Mouse (Mus musculus) lung, postnatal 4 days (tissue): ENCODE results near the gene Galnt9.
A peak's percentile ranks its signal among the peaks of the same experiment; 100 is the strongest.

Experiments used
- DNase-seq, 2 experiments: peaks; one replicate each; pipeline ENCODE4 v3.0.0; 2021

The Galnt9 gene

DNA sequence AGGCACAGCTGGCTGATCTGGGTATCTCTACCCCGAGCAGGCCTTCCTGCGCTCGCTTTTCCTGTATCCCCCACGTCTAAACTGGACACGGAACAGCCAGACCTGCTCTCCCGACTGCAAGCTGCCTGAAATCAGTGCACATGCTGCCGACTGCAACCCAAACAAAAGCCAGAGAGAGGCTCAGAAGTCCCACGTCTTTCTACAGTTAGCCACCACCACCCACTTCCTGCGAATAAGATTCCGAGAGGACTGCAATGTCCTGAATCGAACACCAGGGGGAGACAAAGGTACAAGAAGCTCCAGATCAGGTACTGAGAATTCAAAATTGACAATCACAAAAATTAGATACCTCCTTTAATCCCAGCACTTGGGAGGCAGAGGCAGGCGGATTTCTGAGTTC is 95.3 kb downstream of the Galnt9 start:
- peak; percentile 37 to 79 for DNase-seq

DNA sequence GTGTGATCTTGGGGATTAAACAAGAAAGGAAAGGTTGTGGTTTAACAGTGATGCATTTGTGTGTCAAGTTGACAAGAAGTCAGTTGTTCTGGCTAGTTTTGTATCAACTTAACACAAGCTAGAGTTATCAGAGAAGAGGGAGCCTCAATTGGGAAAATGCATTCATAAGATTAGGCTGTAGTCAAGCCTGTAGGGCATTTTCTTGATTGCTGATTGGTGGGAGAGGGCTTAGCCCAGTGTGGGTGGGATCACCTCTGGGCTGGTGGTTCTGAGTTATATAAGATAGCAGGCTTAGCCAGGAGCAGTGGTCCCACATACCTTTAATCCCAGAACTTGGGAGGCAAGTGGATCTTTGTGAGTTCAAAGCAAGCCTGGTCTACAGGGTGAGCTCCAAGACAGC is 102.2 kb downstream of the Galnt9 start:
- no peak for DNase-seq

DNA sequence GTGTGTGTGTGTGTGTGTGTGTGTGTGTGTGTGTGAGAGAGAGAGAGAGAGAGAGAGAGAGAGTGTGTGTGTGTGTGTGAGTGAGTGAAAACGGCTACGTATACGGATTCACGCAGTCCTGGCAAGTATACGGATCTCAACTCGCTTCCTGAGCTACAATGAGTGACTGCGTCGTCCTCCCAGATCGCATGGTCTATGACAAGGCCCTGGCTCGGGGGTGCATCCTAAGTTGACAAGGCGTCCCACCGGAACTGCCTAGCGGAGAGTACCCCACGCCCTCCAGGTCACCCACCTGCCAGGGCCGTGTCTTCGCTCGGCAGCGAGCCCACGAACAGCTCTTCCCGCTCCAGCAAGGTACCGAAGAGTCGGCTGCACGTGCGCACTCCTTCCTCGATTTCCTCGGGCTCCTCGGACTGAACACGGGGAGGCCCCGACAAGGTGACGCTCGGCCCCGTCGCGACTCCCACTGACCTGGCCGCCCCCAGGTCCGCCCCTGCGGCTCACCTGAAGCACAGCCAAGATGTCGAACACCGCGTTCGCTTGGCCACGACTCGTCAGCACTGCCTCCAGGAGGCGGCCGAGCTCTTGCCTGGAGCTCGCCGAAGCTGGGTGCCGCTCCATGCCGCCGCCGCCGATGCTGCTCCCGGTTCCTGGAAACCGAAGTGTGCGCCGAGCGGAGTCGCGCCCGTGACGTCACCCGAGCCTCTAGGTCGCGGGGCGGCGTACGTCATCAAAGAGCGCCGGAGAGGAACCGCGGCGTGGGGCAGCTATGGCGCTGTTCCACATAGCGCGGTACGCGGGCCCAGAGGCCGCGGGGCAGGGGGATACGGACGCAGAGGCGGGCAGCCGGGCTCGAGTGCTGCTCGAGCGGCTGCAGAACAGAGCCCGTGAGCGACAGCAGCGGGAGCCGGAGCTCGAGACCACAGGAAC is 108.8 kb downstream of the Galnt9 start, which contains the start of the genes Noc4l and Ddx51:
Gene Noc4l (minus strand): TSS at position 699 of the 930 bp plus-strand sequence.
Gene Ddx51 (plus strand): TSS at position 733 of the 930 bp plus-strand sequence.
- peak; percentile 96 for DNase-seq

DNA sequence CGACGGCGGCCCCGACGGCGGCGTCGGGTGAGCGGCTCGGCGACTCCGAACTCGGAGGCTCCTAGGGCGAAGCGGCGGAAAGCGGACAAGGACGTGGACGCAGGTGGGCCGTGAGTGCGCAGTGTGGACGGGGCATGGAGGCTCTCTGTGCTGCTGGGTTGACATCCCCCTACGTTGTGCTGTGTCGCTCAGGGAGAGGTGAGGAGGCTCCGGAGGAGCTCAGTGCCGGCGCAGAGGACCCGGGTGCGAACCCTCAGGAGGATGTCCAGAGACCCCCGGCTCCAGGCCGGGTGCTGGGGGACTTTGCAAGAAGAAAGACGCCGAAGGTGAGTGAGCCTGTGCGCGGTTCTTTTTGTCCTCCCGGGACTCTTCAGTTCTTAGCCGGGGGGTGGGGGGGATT is 109.5 kb downstream of the Galnt9 start:
- no peak for DNase-seq

DNA sequence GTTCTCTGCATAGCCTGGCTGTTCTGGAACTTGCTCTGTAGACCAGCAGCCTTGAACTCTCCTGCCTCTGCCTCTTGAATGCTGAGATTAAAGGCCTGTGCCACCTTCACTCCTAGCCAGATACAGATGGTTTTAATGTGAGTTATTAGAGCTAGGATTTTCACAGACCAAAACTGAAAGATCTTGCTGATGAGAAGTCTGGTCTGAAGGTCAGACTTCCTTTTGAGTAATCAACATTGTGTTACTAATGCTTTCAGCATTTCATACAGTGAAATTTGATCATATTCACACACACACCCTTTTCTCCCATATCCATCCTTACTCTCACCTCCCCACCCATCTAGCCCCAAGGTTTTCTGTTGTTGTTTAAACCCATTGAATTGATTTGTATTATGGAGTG is 115.5 kb downstream of the Galnt9 start:
- DNase-seq: no peak

DNA sequence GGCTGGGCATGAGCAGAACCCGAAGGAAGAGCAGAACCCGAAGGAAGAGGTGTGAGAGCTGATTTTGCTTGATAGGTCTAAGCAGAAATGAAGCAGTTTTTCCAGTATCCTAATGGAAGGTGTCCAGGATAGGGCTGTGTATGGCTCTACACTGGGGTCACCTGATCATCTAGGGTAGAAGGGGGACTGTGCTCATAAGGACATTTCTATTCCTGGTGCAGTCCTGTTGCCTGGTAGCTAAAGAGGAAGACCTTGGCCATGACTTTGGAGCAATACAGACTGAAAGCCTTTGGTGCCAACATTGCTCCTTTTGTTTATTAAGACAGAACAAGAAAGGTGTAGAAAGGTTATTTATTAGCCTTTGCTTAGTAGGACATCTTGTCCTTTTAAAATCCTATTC is 119.9 kb downstream of the Galnt9 start:
- no peak for DNase-seq

DNA sequence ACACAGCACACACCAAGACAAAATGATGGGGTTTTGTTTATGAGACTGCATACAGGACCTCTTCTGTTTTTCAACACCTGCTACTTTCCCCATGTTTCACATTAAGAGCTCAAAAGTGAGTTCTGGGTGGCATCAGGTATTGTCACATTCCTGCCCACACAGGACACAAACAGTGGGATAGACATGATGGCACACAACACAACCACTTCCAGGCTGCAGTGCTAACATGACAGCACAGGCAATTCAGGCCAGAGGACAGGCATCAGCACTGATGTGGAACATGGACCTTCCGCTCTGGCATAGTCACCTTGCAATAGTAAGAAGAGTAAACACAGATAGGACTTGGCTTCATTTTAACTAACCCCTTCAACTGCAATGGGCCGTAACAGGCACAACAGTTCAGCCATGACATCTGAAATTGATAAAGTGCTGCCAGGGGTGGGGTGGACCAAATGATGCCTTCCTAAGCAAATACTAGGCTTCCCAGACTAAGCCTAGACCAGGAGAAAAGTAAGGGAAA is 120.7 kb downstream of the Galnt9 start:
- DNase-seq: no peak

DNA sequence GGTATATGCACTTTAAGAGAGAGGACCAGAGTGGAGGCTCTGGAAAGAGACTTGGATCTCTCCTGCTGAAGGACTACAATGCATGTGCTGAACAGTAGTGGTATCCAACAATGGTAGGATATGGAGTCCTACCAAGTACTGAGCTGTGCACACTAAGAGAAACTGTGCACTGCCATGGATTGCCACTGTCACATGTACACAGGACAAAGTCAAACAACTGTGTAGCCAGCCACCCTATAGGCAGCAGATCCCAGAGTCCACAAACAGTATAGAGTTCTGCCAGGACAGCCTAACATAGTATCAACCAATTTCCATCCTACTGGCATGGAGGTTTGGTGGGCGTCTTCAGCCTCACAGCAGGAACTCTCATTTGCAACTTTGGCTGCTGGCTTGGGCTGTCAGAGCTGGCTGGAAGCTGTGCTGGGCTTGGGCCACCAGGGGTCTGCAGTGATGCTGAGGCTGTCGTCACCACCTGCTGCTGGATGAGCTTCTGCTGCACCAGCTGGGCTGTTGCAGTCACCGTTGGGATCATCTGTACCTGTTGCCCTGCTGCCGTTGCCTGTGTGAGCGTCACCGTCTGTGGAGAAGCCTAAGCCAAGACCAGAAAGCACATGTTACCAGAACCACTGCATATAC is 121.4 kb downstream of the Galnt9 start:
- DNase-seq: no peak
